Mouse (Mus musculus): ENCODE results near the gene Gm10318. TPM values are rescaled to one million over a fixed set of nuclear protein-coding genes. Genes with fewer than 3 reads are reported as not detected.

Gm10318 gene
- polyA plus RNA-seq (2014; fragmentation: Nextera tagmentation; extraction: Ambion mirVana), result not detected in 2 replicates

DNA sequence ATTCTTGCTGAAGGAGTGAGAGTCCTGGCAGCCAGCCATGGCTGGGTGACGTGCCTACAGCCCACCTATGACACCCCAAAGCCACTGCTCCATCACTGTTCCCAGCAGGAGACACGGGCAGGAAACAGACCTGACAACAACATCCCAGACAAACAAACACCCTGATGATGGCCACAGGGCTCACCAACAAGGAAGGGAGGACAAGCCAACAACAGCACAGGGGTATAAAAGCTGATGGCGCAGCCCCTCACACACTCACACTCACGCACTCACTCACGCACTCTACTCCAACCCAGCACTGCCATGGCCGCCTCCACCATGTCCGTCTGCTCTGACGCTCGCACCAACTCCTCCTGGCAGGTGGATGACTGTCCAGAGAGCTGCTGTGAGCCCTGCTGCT is at the start of gene Gm10318:
Gene Gm10318, plus strand, starts transcription at position 301 of the 400 bp plus-strand sequence.
- DNase-seq (ENCODE audit: low spot score) (no peak), ATAC-seq (replicated peaks; ENCODE audit: low FRiP score) (no peak)
- Histone ChIP-seq H3K4me3 (ENCODE audit: low read depth, low read length) (no peak within 1 kb of the TSS), H3K4me1 (replicated peaks; ENCODE audit: control insufficient read depth, insufficient read depth, low read length) (no peaks in the 10 kb centered on the region), H3K9ac (ENCODE audit: low read length) (no peak within 1 kb of the TSS), H3K27ac (ENCODE audit: low read depth, low read length) (no peak within 1 kb of the TSS), H3K4me2 (ENCODE audit: low read depth, low read length, severe bottlenecking) (no peak within 1 kb of the TSS), H3K9me3 (ENCODE audit: control insufficient read depth, low read length) (no peaks in the 10 kb centered on the region; the same call in 1 of the 2 replicates), H3K36me3 (ENCODE audit: control insufficient read depth, insufficient read depth, low read length) (no peaks in the 10 kb centered on the region), H3K27me3 (ENCODE audit: control insufficient read depth, insufficient read depth, low read length) (no peaks in the 10 kb centered on the region)
- 66% methylated on average over 9 of the region's 9 CpGs for WGBS

GRCm38 (mm10) chr10:77804095-77804494 is 48.6 kb upstream of the Gm10318 start:
- Histone ChIP-seq H3K9ac (ENCODE audit: low read length) (no peak overlapping the region), H3K4me1 (replicated peaks; ENCODE audit: control insufficient read depth, insufficient read depth, low read length) (no peaks in the 10 kb centered on the region), H3K4me2 (ENCODE audit: low read depth, low read length, severe bottlenecking) (no peak overlapping the region), H3K36me3 (ENCODE audit: control insufficient read depth, insufficient read depth, low read length) (no peaks in the 10 kb centered on the region), H3K4me3 (ENCODE audit: low read depth, low read length) (no peak overlapping the region), H3K9me3 (ENCODE audit: control insufficient read depth, low read length) (no peaks in the 10 kb centered on the region; the same call in 1 of the 2 replicates), H3K27ac (ENCODE audit: low read depth, low read length) (no peak overlapping the region), H3K27me3 (ENCODE audit: control insufficient read depth, insufficient read depth, low read length) (no peaks in the 10 kb centered on the region)
- ATAC-seq (replicated peaks; ENCODE audit: low FRiP score) (no peak), DNase-seq (ENCODE audit: low spot score) (no peak)
- WGBS, result 88% methylated on average over 3 of the region's 3 CpGs

GRCm38 (mm10) chr10:77811743-77812142 is 40.9 kb upstream of the Gm10318 start, which contains the start of gene Gm9507:
Gene Gm9507 (minus strand): TSS chr10:77811843.
- no peaks in the 10 kb centered on the region for H3K4me1 ChIP-seq (replicated peaks; ENCODE audit: control insufficient read depth, insufficient read depth, low read length)
- H3K4me2 ChIP-seq (ENCODE audit: low read depth, low read length, severe bottlenecking), result no peak within 1 kb of the TSS
- H3K27ac ChIP-seq (ENCODE audit: low read depth, low read length), result no peak within 1 kb of the TSS
- no peaks in the 10 kb centered on the region; the same call in 1 of the 2 replicates for H3K9me3 ChIP-seq (ENCODE audit: control insufficient read depth, low read length)
- DNase-seq (ENCODE audit: low spot score) (no peak), ATAC-seq (replicated peaks; ENCODE audit: low FRiP score) (no peak)
- no peak within 1 kb of the TSS for H3K4me3 ChIP-seq (ENCODE audit: low read depth, low read length)
- H3K36me3 ChIP-seq (ENCODE audit: control insufficient read depth, insufficient read depth, low read length), result no peaks in the 10 kb centered on the region
- 72% methylated on average over 5 of the region's 5 CpGs for WGBS
- no peaks in the 10 kb centered on the region for H3K27me3 ChIP-seq (ENCODE audit: control insufficient read depth, insufficient read depth, low read length)
- no peak within 1 kb of the TSS for H3K9ac ChIP-seq (ENCODE audit: low read length)

GRCm38 (mm10) chr10:77814382-77814781 is 38.3 kb upstream of the Gm10318 start, which contains the start of gene Gm2696:
Gene Gm2696 (plus strand): TSS chr10:77814682.
- Histone ChIP-seq H3K4me3 (ENCODE audit: low read depth, low read length) (no peak within 1 kb of the TSS), H3K27me3 (ENCODE audit: control insufficient read depth, insufficient read depth, low read length) (no peaks in the 10 kb centered on the region), H3K36me3 (ENCODE audit: control insufficient read depth, insufficient read depth, low read length) (no peaks in the 10 kb centered on the region), H3K9me3 (ENCODE audit: control insufficient read depth, low read length) (no peaks in the 10 kb centered on the region), H3K27ac (ENCODE audit: low read depth, low read length) (no peak within 1 kb of the TSS), H3K9ac (ENCODE audit: low read length) (no peak within 1 kb of the TSS), H3K4me1 (replicated peaks; ENCODE audit: control insufficient read depth, insufficient read depth, low read length) (no peaks in the 10 kb centered on the region), H3K4me2 (ENCODE audit: low read depth, low read length, severe bottlenecking) (no peak within 1 kb of the TSS)
- ATAC-seq (replicated peaks; ENCODE audit: low FRiP score), result no peak
- no peak for DNase-seq (ENCODE audit: low spot score)
- WGBS, result 61% methylated on average over 4 of the region's 4 CpGs

DNA sequence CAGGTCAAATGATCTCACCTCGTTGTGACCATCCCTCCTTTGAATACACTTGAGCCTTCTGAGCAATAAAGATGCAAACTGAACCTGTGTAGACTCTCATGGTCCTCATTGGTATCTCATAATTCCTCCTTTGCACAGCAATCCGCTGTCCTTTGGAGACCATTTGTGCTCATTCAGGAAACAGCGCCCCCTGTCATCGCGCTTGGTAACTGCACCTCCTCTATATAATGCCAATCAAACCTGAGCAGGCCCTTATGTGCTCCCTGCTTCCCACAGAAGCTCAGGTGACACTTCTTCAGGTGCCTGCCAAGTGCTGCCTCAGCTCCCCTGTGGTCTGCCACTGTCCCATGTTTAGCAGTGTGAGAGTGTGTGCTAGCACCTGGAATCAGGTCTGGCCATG is 37.1 kb upstream of the Gm10318 start:
- Histone ChIP-seq H3K27me3 (ENCODE audit: control insufficient read depth, insufficient read depth, low read length) (no peaks in the 10 kb centered on the region), H3K9me3 (ENCODE audit: control insufficient read depth, low read length) (no peaks in the 10 kb centered on the region), H3K27ac (ENCODE audit: low read depth, low read length) (no peak overlapping the region), H3K4me2 (ENCODE audit: low read depth, low read length, severe bottlenecking) (no peak overlapping the region), H3K9ac (ENCODE audit: low read length) (no peak overlapping the region), H3K4me3 (ENCODE audit: low read depth, low read length) (no peak overlapping the region), H3K4me1 (replicated peaks; ENCODE audit: control insufficient read depth, insufficient read depth, low read length) (no peaks in the 10 kb centered on the region), H3K36me3 (ENCODE audit: control insufficient read depth, insufficient read depth, low read length) (no peaks in the 10 kb centered on the region)
- WGBS, result 37% methylated on average over 5 of the region's 5 CpGs
- ATAC-seq (replicated peaks; ENCODE audit: low FRiP score) (no peak), DNase-seq (ENCODE audit: low spot score) (peak; percentile 64)

DNA sequence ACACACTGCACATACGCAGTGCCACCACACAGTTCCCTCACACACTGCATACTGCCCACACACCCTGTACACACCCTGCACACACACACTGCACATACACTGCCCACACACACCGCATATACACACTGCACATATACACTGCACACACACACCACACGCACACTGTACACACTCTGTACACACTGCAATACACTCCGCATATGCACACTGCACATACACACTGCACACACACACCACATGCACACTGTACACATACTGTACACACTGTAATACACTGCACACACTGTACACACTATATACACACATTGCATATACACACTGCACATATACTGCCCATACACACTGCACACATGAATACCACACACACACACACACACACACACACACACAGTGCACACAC is 34.1 kb upstream of the Gm10318 start:
- no peak for ATAC-seq (replicated peaks; ENCODE audit: low FRiP score)
- H3K27me3 ChIP-seq (ENCODE audit: control insufficient read depth, insufficient read depth, low read length), result no peaks in the 10 kb centered on the region

DNA sequence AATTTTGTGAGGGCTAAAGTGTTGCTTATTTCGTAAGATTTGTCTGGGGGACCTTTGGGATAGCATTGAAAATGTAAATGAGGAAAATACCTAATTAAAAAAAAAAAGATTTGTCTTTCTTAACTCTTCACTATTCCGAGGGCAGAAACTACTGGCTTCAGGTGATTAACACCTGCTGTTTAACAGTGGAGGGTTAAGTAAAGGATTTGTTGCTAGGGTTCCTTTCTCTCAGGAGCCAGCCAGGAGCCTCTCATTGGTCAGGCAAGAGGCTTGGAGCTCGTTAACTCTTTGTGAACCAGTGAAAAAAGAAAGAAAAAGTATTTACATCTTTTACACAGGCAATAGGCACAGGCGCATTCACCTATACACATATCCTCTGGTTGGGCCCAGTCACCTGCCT is 33.5 kb upstream of the Gm10318 start:
- H3K27me3 ChIP-seq (ENCODE audit: control insufficient read depth, insufficient read depth, low read length), result no peaks in the 10 kb centered on the region
- no peaks in the 10 kb centered on the region for H3K4me1 ChIP-seq (replicated peaks; ENCODE audit: control insufficient read depth, insufficient read depth, low read length)
- ATAC-seq (replicated peaks; ENCODE audit: low FRiP score) (no peak), DNase-seq (ENCODE audit: low spot score) (no peak)
- H3K9me3 ChIP-seq (ENCODE audit: control insufficient read depth, low read length), result no peaks in the 10 kb centered on the region
- no peaks in the 10 kb centered on the region for H3K36me3 ChIP-seq (ENCODE audit: control insufficient read depth, insufficient read depth, low read length)
- H3K4me2 ChIP-seq (ENCODE audit: low read depth, low read length, severe bottlenecking), result no peak overlapping the region
- no peak overlapping the region for H3K4me3 ChIP-seq (ENCODE audit: low read depth, low read length)
- 18% methylated on average over 4 of the region's 4 CpGs for WGBS
- H3K27ac ChIP-seq (ENCODE audit: low read depth, low read length), result no peak overlapping the region
- H3K9ac ChIP-seq (ENCODE audit: low read length), result no peak overlapping the region

More for the DNA sequence above, 34.1 kb upstream of the Gm10318 start:
- no peaks in the 10 kb centered on the region for H3K36me3 ChIP-seq (ENCODE audit: control insufficient read depth, insufficient read depth, low read length)
- no peak overlapping the region for H3K9ac ChIP-seq (ENCODE audit: low read length)
- H3K4me3 ChIP-seq (ENCODE audit: low read depth, low read length), result no peak overlapping the region
- no peak for DNase-seq (ENCODE audit: low spot score)
- no peaks in the 10 kb centered on the region for H3K9me3 ChIP-seq (ENCODE audit: control insufficient read depth, low read length)
- H3K4me2 ChIP-seq (ENCODE audit: low read depth, low read length, severe bottlenecking), result no peak overlapping the region
- 93% methylated on average over 4 of the region's 4 CpGs for WGBS
- H3K4me1 ChIP-seq (replicated peaks; ENCODE audit: control insufficient read depth, insufficient read depth, low read length), result no peaks in the 10 kb centered on the region
- H3K27ac ChIP-seq (ENCODE audit: low read depth, low read length), result no peak overlapping the region

DNA sequence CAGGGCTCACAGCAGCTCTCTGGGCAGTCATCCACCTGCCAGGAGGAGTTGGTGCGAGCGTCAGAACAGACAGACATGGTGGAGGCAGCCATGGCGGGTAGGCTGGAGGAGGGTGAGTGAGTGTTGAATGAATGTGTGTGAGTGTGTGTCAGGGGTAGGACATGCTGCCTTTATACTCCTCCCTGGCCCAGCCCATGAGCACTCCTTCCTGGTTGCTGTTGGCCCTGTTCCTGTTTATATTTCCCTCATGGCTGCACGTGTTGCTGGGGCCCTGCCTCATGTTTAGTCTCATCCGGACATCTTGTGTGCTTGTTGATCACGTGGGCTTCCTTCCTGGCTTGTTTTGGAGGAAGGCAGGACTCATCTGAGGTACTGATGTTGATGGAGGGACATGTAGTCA is 25.7 kb upstream of the Gm10318 start, which contains the start of gene Krtap10-4:
Gene Krtap10-4, minus strand, starts transcription at position 145 of the 400 bp plus-strand sequence.
- no peaks in the 10 kb centered on the region for H3K9me3 ChIP-seq (ENCODE audit: control insufficient read depth, low read length)
- no peak within 1 kb of the TSS for H3K9ac ChIP-seq (ENCODE audit: low read length)
- no peak within 1 kb of the TSS for H3K4me2 ChIP-seq (ENCODE audit: low read depth, low read length, severe bottlenecking)
- no peaks in the 10 kb centered on the region for H3K36me3 ChIP-seq (ENCODE audit: control insufficient read depth, insufficient read depth, low read length)
- no peaks in the 10 kb centered on the region for H3K4me1 ChIP-seq (replicated peaks; ENCODE audit: control insufficient read depth, insufficient read depth, low read length)
- no peak within 1 kb of the TSS for H3K4me3 ChIP-seq (ENCODE audit: low read depth, low read length)
- DNase-seq (ENCODE audit: low spot score) (no peak), ATAC-seq (replicated peaks; ENCODE audit: low FRiP score) (no peak)
- WGBS, result 76% methylated on average over 6 of the region's 6 CpGs
- H3K27ac ChIP-seq (ENCODE audit: low read depth, low read length), result no peak within 1 kb of the TSS
- H3K27me3 ChIP-seq (ENCODE audit: control insufficient read depth, insufficient read depth, low read length), result no peaks in the 10 kb centered on the region

- Histone ChIP-seq H3K36me3 (ENCODE audit: control insufficient read depth, insufficient read depth, low read length) (no peaks in the 10 kb centered on the region), H3K4me3 (ENCODE audit: low read depth, low read length) (no peak within 1 kb of the TSS), H3K27me3 (ENCODE audit: control insufficient read depth, insufficient read depth, low read length) (no peaks in the 10 kb centered on the region), H3K27ac (ENCODE audit: low read depth, low read length) (no peak within 1 kb of the TSS), H3K4me1 (replicated peaks; ENCODE audit: control insufficient read depth, insufficient read depth, low read length) (no peaks in the 10 kb centered on the region), H3K4me2 (ENCODE audit: low read depth, low read length, severe bottlenecking) (no peak within 1 kb of the TSS), H3K9ac (ENCODE audit: low read length) (no peak within 1 kb of the TSS), H3K9me3 (ENCODE audit: control insufficient read depth, low read length) (no peaks in the 10 kb centered on the region)
- 62% methylated on average over 7 of the region's 9 CpGs for WGBS
- DNase-seq (ENCODE audit: low spot score) (no peak), ATAC-seq (replicated peaks; ENCODE audit: low FRiP score) (no peak)
Measured at GRCm38 (mm10) chr10:77835647-77836046, 17.0 kb upstream of the Gm10318 start, which contains the start of gene Krtap10-10. Gene Krtap10-10 (plus strand): TSS chr10:77835947.

Data from forebrain, embryonic 11.5 days (tissue).